Mouse (Mus musculus) frontal cortex, postnatal 14 days (tissue): ENCODE data around the gene Rasal1.

Source experiments
- DNase-seq, 2 experiments: peaks; one replicate each; pipeline ENCODE4 v3.0.0; 2022; ENCODE audit warnings: low spot score in 2 of 2

The Rasal1 gene

DNA sequence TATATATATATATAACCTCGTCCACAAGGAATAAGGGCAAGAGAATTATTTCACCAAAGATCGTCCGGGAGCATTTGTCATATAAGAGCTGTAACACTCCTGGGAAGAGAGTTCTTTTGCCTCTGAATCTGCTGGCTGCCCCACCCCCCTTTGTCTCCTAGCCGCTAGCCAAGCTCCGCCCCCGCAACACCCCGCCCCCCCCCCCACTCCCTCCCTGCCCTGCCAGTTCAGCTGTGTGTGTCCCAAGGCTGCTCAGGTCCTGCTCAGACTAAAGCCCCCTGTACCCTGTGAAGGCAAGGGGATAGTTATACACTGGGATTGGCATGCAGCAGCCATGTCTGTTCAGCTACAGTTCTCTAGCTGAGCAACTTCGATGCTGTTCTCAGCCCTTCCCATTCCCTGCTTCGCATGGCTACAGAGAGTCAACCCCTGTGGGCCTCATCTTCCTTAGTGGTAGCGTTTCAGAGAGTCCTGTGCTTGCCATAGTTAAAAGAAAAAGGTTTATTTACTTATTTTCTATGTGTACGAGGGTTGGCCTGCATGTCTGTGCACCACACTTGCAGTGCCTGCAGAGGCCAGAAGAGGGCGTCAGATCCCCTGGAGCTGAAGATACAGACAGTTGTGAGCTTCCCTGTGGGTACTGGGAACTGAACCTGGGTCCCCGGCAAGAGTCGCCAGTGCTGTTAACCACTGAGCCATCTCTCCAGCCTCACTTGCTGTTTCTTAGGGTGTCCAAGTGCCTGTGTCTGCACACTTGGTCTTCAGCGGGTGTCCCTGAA, 70.2 kb downstream of the Rasal1 start:
- no peak for DNase-seq

GRCm38 (mm10) chr5:120721005-120721404, 72.4 kb downstream of the Rasal1 start:
- no peak for DNase-seq

DNA sequence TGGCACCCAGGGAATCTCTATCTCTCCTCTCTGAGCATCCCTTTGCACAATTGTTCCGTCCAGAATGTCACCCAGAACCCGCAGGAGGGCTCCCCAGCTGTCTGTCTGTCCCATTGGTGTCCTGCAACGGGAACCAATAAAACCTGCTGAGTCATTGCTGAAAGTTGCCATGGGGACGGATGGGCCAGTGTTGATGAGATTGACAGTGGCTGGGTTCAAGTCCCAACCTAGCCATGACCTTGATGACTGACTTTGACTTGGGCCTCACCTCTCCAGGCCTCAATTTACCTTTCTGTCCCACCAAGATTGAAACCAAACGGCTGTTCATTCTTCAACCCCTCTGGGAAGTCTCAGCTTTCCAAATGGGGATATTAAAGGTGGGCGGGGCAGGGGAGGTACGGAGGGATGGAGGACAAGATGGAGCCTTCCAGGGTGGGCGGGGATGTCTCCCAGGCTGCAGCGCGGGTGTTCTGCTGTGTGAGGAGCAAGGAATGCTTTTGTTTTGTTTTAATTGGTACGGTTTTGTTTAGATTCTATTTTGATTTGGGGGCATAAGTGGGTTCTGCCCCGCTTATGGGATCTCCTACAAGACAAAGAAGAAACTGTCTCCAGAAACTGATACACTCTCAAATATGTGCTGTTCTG, 77.3 kb downstream of the Rasal1 start:
- no peak for DNase-seq
